Mouse (Mus musculus) effector memory CD4-positive, alpha-beta T cell, adult 7 months (primary cell): ENCODE measurements around the gene Olfr1513. TPM values are rescaled to one million over a fixed set of nuclear protein-coding genes. Genes with fewer than 3 reads are reported as not detected.

ENCODE experiments used
- polyA plus RNA-seq: library from polyadenylated mRNA; unstranded; fragments of 100-300 nt; shearing (Covaris generic); gene quantifications from one replicate; pipeline ENCODE4 v1.2.1, GENCODE M21; 2017

The Olfr1513 gene
- not detected for polyA plus RNA-seq

GRCm38 (mm10) chr14:52356308-52356707, at the start of gene Olfr1513:
Gene Olfr1513 (minus strand): TSS chr14:52356408.

GRCm38 (mm10) chr14:52397279-52397678, 41.1 kb upstream of the Olfr1513 start, which contains the start of gene Olfr1511:
Gene Olfr1511 (minus strand): TSS chr14:52397379.

GRCm38 (mm10) chr14:52379068-52379467, 22.9 kb upstream of the Olfr1513 start, which contains the start of gene Olfr1512:
Gene Olfr1512 (minus strand): TSS chr14:52379168.

GRCm38 (mm10) chr14:52327910-52328812, 28.0 kb downstream of the Olfr1513 start, which contains the start of gene Sall2:
Gene Sall2 (minus strand): TSS chr14:52328762.

GRCm38 (mm10) chr14:52304644-52305271, 51.5 kb downstream of the Olfr1513 start, which contains the start of gene Mettl3:
Gene Mettl3 (minus strand): TSS chr14:52305128.

Other genes starting within 250 kb of the Olfr1513 start
- 7.9 TPM for gene Rpgrip1, start 245.7 kb downstream of the Olfr1513 start, polyA plus RNA-seq
- gene Supt16, start 159.0 kb downstream of the Olfr1513 start, polyA plus RNA-seq: 12.5 TPM
- gene Chd8, start 98.6 kb downstream of the Olfr1513 start, polyA plus RNA-seq: 25.6 TPM
- 142 TPM for gene Tox4, start 77.3 kb downstream of the Olfr1513 start, polyA plus RNA-seq
- gene Rab2b, start 76.9 kb downstream of the Olfr1513 start, polyA plus RNA-seq: 21.3 TPM
- gene Mettl3, start 51.3 kb downstream of the Olfr1513 start, polyA plus RNA-seq: 32.8 TPM
- 0.13 TPM for gene Sall2, start 27.6 kb downstream of the Olfr1513 start, polyA plus RNA-seq
- gene Olfr1512, start 22.8 kb upstream of the Olfr1513 start, polyA plus RNA-seq: 0.35 TPM
- 0.61 TPM for gene Olfr1511, start 41.0 kb upstream of the Olfr1513 start, polyA plus RNA-seq
- not detected for gene Olfr1510, start 58.0 kb upstream of the Olfr1513 start, polyA plus RNA-seq
- not detected for gene Olfr1509, start 86.6 kb upstream of the Olfr1513 start, polyA plus RNA-seq
- not detected for gene Olfr1508, start 111.1 kb upstream of the Olfr1513 start, polyA plus RNA-seq
- gene Olfr1507, start 139.3 kb upstream of the Olfr1513 start, polyA plus RNA-seq: 1.1 TPM